Mouse (Mus musculus) induced T-regulatory cell, adult 2 months (primary cell): ENCODE measurements at regions not wholly inside any gene's neighbourhood (a gene's known extent, or its start where the extent isn't known, plus 50 kb on each side); places are given as distances from the start of the nearest gene placed in this dataset.

Experiments used
- DNase-seq: peaks from one replicate; pipeline ENCODE4 v3.0.0-alpha.2; 2012; ENCODE audit warnings: low read depth

- DNase-seq: no peak
These were observed 295.6 kb upstream of the Veph1 start for GRCm38 (mm10) chr3:66592259-66592658.

- DNase-seq: no peak
These were observed 294.1 kb upstream of the Veph1 start for GRCm38 (mm10) chr3:66590775-66591174.

DNA sequence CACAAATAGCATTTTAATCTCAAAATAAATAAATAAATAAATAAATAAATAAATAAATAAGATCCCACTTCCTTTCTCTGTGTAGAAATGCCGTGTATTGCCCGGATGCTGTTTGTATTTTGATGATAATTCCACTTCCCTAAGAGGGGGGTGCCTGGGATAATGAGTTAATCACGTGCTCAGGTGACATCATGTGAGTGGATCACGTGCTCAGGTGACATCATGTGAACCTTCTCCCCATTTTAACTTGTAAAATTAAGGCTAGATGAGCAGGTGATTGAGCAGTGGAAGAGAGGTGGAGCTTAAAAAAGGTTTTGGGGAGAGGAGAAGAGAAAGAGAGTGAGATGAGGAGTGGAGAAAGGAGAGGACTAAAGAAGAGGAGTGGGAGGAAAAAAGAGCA, 292.8 kb upstream of the Veph1 start:
- DNase-seq: no peak

DNA sequence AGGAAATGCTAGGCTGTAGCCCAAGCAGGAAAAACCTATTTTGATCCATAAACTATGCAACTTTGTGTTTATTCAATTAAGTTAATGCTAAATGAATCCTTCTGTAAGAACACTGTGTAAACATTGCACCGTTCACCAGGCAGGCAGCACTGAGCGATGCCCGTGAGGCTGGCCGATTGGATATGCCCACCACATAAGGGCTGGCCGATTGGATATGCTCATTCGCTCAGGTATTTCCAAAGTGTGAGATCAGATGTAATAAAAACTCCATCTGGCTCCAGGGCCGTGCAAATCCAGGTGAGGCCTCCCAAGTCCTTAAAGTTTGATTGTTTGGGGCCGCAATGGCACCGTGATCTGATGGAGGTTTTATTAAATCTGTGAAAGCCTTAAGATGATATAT, 288.2 kb upstream of the Veph1 start:
- no peak for DNase-seq

- DNase-seq: no peak
These were observed 287.5 kb upstream of the Veph1 start for GRCm38 (mm10) chr3:66584101-66584500.

DNA sequence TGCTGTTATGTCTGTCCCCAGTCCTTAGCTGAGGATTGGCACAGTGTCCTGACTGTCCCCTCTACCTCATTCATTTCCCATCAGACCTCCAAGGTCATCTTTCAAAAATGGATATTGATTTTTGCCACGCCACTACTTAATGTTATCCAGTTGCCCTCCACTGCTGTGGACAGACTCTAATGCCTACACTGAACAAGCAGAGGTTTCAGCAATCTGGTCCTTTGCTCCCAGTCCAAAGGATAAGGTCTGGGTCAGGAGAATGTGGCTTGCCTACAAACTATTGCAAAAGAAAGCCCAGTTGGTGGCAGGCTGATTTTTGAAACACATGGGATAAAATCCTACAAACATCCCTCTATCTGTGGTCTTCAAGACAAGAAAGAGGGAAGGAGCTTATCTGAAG, 280.0 kb upstream of the Veph1 start:
- no peak for DNase-seq

DNA sequence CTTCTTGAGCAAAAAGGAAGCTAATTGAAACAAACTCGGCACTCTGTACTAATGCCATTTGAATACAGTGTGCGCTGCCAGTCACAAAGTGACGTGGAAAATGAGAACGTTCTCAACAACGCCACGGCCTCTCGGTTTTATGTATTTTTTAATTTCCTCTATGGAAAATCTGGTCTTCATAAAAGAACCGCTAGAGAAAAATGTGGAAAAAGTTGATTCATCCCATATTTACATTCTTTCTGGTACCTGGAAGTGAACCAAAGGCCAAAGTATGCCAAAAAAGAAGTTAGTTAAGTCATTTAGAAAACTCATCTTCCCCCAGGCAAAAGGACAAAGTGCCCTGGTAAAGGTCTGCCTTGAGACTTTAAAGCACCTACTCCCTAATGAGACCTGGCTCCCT, 277.7 kb upstream of the Veph1 start:
- no peak for DNase-seq

DNA sequence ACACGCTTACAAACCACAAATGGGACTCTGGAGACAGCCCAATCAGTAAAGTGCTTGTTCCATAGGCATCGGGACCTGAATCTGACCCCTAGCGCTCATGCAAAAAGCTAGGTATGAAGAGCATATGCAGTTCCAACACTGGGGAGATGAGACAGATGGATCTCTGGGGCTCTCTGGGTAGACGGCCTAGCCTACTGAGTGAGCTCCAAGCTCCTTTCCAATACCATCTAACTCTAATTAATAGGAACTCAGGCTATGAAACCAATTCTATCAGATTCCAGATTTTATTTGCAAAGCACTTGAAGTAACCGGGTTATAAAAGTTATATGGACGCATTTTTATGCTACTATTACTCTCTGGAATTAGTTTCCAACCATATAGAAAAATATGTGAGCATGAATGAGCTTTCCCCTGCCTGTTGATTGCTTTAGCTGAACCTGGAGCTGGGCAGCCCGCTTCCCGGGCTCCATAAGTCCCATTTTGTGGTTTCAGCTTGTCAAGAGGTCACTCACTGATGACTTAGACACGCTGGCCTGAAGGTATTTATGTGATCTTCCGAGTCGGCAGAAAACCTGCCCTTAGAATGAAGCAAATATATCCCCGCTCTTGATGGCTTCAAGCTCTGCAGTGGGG, 276.4 kb upstream of the Veph1 start:
- DNase-seq: no peak

DNA sequence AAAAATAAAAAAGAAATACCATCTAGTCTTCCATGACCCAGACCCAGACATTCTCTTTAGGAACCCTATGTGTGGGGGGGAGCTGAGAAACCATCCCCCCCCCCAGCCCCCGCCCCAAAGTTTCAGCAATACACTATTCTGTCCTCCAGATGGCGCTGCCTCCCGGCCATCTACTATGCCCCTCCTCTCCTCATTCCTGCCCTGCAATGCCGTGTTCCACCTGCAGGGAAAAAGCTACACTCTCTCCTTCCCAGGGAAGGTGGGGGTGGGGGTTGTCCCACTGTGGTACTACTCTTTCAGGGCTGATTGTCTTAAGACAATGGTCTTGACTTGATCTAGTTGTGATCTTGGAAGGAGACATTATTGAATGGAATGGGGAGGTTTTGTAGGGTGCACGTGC, 273.7 kb upstream of the Veph1 start:
- no peak for DNase-seq

DNA sequence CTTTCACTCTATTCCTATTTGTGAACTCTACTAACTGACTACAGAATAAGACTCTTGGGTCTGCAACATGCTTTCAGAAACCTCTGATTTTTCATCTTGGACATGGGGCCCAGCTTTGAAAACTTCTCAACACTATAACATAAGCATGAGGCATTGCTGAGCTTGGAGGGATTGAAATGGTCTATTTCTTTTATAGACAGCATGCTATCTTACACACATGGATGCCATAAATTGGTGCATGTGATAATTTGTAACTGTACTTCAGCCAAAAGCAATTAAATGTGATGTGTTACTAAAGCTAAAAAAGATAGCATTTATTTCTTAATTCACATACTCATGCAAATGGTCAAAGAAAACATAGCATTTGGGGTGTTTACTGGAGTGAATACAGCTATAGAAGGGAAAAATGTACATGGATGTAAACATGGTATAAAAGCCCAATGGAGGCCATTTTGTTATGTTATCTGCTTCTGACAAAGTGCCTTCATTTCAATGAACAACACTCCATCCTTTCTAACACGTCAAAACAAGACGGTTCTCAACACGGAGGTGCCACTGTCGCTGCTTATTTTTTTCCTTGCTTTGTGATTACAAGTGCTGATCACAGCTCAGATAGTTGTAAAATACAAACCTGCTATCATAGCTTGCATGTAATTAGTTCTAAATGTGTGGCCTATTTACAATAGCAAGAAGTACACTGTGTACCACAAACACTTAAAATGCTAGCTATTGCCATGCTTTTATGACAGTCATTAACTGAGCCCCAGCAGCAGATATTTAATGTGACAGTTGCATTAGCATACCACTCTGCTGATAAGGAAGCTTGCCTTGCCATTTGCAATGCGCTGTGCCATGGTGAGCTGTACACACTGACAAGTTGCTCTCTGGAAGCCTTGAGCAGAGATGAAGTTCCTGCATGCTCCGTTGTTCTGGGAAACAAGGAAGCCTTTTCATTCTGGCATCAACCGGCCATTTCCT, 267.9 kb upstream of the Veph1 start:
- no peak for DNase-seq

DNA sequence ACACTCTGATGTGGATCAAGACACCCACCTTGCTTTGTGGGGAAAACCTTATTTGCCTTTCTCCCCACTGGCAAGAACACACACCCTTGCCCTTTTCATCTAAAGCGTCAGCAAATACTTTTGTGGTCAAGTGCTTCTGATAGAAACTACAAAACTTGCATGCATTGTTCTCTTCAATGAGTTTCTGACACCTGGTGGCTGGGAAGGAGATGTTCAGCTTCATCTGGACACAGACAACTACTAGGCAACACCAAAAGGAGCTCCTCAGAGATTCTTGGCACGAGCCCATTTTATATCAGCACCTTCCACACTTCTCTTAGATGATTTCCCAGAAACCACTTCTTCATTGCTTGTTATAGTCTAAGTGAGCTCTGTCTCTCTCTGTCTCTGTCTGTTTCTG, 266.7 kb upstream of the Veph1 start:
- DNase-seq: no peak

DNA sequence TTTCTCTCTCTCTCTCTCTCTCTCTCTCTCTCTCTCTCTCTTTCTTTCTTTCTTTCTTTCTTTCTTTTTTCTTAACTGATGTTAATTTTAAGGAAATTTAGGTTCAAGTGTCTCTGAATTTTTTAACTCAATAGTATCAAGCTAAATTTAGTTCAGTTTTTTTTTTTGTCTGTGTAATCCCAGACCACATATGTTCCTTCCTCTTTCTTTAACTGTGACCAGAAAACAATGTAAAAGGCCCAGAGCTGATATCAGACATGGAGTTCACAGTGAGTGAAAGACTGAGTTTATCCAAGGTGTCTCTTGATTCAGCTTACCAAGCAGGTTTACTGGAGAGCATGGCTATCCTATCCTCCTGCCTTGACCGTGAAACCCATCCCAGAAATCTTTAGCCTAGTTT, 258.9 kb upstream of the Veph1 start:
- no peak for DNase-seq

GRCm38 (mm10) chr3:66550920-66551319, 254.3 kb upstream of the Veph1 start:
- DNase-seq: no peak

DNA sequence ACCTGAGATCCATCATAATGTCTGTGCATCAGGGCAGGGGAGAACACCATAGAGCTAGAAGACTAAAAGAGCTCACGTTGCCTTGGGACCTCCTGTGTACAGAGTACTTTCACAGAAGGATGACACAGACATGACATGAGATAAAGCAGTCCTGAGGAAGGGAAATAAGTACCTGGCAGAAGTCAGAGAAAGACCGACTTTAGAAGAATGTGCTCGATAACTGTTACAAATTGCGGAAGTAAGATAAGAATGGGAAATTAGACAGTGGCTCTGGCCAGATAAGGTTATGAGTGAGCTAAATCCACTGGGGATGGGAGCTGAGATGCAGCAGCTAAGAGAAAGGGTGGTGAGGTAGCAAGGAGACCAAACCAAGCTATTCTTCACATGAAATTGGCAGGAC, 249.9 kb upstream of the Veph1 start:
- DNase-seq: no peak

DNA sequence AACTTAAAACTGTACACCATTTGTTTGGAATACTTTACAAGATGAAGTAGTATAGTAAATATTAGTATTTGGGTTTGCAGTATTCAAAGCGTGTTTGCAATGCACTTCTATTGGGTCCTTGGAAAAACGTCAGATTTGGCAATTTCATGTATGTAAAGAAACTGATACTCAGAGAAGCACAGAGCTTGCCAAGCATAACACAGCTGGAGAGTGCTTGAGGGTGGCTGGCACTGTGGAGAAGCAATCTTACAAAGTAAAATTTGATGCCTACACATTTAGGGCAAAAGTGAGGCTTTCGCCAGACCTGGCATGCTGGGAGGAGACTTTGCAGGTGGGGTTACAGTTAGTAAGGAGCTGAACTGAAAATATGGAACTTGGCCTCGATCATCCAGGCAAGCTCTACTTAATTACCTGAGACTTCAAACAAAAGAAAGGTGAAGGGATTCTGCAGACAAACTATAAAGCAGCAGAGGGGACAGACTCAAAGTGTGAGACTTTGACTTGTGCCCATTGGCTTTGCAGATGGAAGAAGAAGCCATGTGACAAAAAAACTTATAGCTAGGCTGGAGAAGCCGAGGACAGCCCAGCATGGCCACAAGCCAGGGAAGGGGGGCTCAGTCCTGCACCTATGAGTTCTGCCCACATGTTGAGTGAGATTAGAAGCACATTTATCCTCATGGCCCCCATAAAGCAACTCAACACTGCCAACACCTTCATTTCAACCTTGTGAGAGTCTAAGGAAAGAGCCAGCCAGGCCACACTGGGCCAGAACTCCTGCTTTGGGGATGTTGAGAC, 247.7 kb upstream of the Veph1 start:
- no peak for DNase-seq

DNA sequence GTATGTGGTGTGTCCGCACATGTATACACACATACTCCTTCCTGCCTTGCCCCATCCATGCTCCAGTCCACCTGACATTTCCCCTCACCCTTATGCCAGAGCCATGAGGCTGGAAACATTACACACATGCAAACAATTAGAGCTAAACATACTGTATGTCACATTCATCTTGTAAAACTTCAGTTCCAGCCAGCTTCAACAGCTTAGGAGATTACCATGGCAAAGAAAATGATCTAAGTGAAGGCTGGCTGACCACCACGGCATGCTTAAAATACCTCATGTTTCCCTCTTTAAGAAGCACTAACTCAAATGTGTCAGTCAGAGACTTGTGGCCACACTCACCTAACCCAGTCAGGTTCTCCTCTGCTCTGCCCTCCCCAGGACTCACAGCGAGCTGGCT, 246.2 kb upstream of the Veph1 start:
- no peak for DNase-seq

DNA sequence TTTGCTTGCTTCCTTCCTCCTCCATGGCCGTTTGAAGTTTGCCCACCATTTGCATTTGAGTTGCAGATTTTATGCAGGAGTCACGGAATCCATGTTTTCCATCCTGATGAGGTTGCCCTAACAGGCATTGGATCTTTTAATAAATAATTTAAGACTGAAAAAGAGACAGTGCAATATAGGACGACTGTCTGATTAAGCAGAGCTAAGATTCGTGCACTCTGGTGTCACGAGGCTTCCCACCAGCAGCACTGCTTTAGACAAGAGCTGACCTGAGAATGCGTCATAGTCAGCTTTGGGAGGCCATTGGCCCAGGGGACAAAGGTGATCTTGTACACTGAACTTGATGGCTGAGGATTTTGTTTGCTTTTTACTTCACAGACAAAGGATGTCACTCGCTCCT, 241.3 kb upstream of the Veph1 start:
- DNase-seq: no peak

- DNase-seq: no peak
These were observed 240.7 kb upstream of the Veph1 start for GRCm38 (mm10) chr3:66537106-66537893.

DNA sequence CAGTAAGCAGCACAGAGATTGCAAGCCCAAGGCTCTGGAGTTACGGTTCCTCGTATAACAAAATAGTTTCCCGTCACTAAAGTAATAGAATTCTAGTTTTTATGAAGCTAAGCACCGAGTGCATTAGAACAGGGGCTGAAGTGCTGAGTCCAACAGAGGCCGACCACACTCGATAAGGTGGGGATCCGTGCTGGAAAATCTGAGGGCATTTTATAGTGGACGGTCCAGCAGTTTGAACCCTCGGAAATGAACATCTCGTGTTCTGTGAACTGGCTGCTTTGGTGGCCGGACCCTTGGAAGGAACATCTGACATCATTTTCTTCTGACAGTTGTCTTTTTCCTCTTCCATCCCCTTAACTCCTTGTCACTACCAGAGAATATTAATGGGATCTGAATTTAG, 240.0 kb upstream of the Veph1 start:
- no peak for DNase-seq

GRCm38 (mm10) chr3:66535786-66536529, 239.3 kb upstream of the Veph1 start:
- DNase-seq: no peak

- DNase-seq: no peak
These were observed 223.3 kb upstream of the Veph1 start for GRCm38 (mm10) chr3:66519925-66520324.
